Mouse (Mus musculus) cortical plate, adult 2 months (tissue): Measurements from ENCODE around the gene Ier3.

Experiments used
- CTCF ChIP-seq: fragments of 200-500 bp; IDR thresholded peaks from 2 replicates; pipeline ENCODE4 v1.5.1; 2011; ENCODE audit warnings: mild to moderate bottlenecking, control low read depth, low read length; ENCODE audit not compliant: insufficient read depth; ENCODE audit errors: extremely low read depth
- POLR2A ChIP-seq: fragments of 200-500 bp; IDR thresholded peaks from 2 replicates; pipeline ENCODE4 v1.6.1; 2011; ENCODE audit warnings: mild to moderate bottlenecking, low read length, control low read depth; ENCODE audit not compliant: insufficient read depth; ENCODE audit errors: extremely low read depth

- TF ChIP-seq POLR2A = peak; percentile 89
- TF ChIP-seq CTCF = no peak
These were observed at the start of gene Ier3 for GRCm38 (mm10) chr17:35821439-35822430.
